Mouse (Mus musculus) C2C12 (cell line): ENCODE data around the gene Dab2ip. TPM values are rescaled to one million over a fixed set of nuclear protein-coding genes. Genes with fewer than 3 reads are reported as not detected.

ENCODE experiments used
- H3K27me3 ChIP-seq: one replicate; pipeline ENCODE4 v1.6.1; 2011; ENCODE audit not compliant: control insufficient read depth, insufficient read depth, insufficient read length
- H3K36me3 ChIP-seq: one replicate; pipeline ENCODE4 v1.6.1; 2011; ENCODE audit not compliant: control insufficient read depth, insufficient read depth
- H3K4me3 ChIP-seq: one replicate; pipeline ENCODE4 v1.5.1; 2011; ENCODE audit warnings: mild to moderate bottlenecking, control low read depth; ENCODE audit not compliant: poor library complexity, insufficient read depth, severe bottlenecking
- H3K79me2 ChIP-seq: one replicate; pipeline ENCODE4 v1.6.1; 2011; ENCODE audit not compliant: control insufficient read depth, insufficient read depth
- H3K79me3 ChIP-seq: one replicate; pipeline ENCODE4 v1.6.1; 2011; ENCODE audit warnings: low read depth, control low read depth
- H3ac ChIP-seq: one replicate; pipeline ENCODE3; 2011; ENCODE audit warnings: low read depth; ENCODE audit not compliant: control insufficient read depth, insufficient read length
- CEBPB ChIP-seq: IDR thresholded peaks from one replicate; pipeline ENCODE4 v1.6.1; 2011; ENCODE audit warnings: low read depth, mild to moderate bottlenecking, control low read depth, moderate library complexity
- CTCF ChIP-seq: IDR thresholded peaks from one replicate; pipeline ENCODE4 v1.5.1; 2011; ENCODE audit not compliant: control insufficient read depth, insufficient read depth, insufficient read length
- FOSL1 ChIP-seq: IDR thresholded peaks from one replicate; pipeline ENCODE4 v1.8.0; 2011; ENCODE audit warnings: mild to moderate bottlenecking, low read length; ENCODE audit not compliant: poor library complexity, insufficient read depth, severe bottlenecking
- MAX ChIP-seq: IDR thresholded peaks from one replicate; pipeline ENCODE4 v1.6.1; 2011; ENCODE audit warnings: mild to moderate bottlenecking, control low read depth
- MYOD1 ChIP-seq: IDR thresholded peaks from one replicate; pipeline ENCODE4 v1.6.1; 2011; ENCODE audit warnings: low read depth; ENCODE audit not compliant: control insufficient read depth, insufficient read length
- MYOG ChIP-seq: IDR thresholded peaks from one replicate; pipeline ENCODE4 v1.6.1; 2011; ENCODE audit not compliant: control insufficient read depth, insufficient read length; ENCODE audit errors: extremely low read depth
- USF1 ChIP-seq: IDR thresholded peaks from one replicate; pipeline ENCODE4 v1.6.1; 2011; ENCODE audit warnings: low read depth, mild to moderate bottlenecking, control low read depth, moderate library complexity
- polyA plus RNA-seq: library from polyadenylated mRNA; unstranded; fragments of >200 nt; fragmentation: generic; extraction: Trizol; gene quantifications from one replicate; pipeline ENCODE4 v1.2.1, GENCODE M21; 2012; ENCODE audit warnings: missing spikeins

Dab2ip gene
- polyA plus RNA-seq, 1 experiment: 27.9 TPM

DNA sequence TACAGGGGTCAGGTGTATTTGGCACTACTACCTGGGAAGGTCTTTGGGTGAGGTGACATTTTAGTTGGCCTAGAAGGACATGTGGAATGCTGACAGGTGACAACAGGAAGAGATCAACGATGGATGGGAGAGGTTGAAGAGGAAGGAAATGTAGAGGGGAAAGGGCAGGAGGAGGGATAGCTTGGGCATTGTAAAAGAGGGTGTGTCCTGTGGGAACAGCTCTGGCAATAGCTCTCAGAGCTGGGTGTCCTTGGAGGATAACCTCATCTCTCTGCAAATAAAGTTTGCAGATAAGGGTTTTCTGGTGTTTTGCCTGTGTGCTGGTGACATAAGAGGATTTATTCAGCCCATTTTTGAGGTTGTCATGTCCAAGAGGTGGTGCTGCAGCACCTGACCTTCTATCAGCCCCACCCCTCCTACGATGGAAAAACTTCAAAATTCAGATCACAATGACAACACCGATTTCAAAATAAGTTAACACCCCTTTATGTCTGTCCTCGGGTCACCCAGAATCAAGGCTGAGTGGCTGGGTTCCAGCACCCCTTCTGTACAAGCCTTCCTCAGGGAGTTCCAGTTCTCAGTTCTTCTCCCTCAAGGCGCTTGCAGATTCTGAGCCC lies 101.6 kb downstream of the Dab2ip start:
- H3K79me2 ChIP-seq: peaks cover 32% of the 10 kb centered on the region
- peaks cover 21% of the 10 kb centered on the region for H3K79me3 ChIP-seq
- H3K36me3 ChIP-seq: no peaks in the 10 kb centered on the region
- TF ChIP-seq CEBPB (no peak), CTCF (no peak), USF1 (no peak), MAX (no peak), MYOD1 (no peak), FOSL1 (no peak), MYOG (no peak)
- no peaks in the 10 kb centered on the region for H3K27me3 ChIP-seq
- H3K4me3 ChIP-seq: no peak overlapping the region
- H3ac ChIP-seq: no peak overlapping the region

DNA sequence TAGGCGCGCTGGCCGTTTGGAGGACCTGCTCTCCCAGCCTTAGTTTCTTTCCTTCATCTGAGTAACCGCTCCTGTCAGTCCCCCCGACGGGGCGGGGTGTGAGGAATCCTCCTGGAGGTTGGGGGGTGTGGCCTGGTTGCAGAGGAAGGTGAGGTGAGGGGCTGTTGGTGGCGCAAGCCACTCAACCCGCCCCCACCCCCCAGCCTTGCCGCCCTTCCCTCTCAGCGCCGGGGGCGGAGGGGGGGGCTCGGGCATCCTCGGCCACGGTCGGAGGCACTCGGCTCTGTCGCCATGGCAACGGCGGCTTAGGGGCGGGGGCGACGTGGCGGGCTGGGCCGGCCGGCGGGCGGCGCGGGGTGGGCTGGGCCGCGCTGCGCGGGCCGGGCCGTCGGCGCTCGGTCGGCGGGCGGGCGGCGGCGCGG lies 102.9 kb downstream of the Dab2ip start:
- TF ChIP-seq MAX: no peak
- no peak for TF ChIP-seq FOSL1
- TF ChIP-seq CEBPB: no peak
- TF ChIP-seq USF1: no peak
- TF ChIP-seq MYOD1: no peak
- no peak for TF ChIP-seq MYOG
- no peak for TF ChIP-seq CTCF
- peaks cover 45% of the 10 kb centered on the region for H3K79me2 ChIP-seq
- H3K36me3 ChIP-seq: no peaks in the 10 kb centered on the region
- H3ac ChIP-seq: no peak overlapping the region
- peak overlapping the region; percentile 75 for H3K4me3 ChIP-seq
- peaks cover 23% of the 10 kb centered on the region for H3K79me3 ChIP-seq
- no peaks in the 10 kb centered on the region for H3K27me3 ChIP-seq

DNA sequence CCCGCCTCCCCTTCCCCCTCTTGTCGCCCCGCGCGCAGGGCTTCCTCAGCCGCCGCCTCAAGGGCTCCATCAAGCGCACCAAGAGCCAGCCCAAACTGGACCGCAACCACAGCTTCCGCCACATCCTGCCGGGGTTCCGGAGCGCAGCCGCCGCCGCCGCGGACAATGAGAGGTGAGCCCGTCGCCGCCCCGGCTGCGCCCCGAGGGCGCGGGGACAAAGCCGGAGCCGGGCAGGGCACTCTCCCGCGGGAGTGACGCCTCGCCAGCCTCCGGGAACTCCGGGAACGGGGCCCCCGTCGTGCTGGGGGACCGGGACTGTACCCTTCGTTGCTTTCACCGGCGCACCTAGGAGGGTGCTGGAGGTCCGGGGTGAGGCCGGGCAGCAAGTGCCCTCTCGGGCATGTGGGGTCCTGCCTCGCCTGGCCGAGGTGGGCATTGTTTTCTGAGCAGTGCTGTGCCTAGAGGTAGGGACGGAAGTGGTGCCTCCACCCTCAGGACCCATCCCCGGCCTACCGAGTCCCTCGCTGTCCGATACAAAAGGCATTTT lies 103.5 kb downstream of the Dab2ip start:
- no peaks in the 10 kb centered on the region for H3K36me3 ChIP-seq
- TF ChIP-seq MYOD1 (no peak), MYOG (no peak), FOSL1 (no peak), CEBPB (no peak), USF1 (no peak), MAX (no peak), CTCF (no peak)
- H3K27me3 ChIP-seq: no peaks in the 10 kb centered on the region
- peak overlapping the region; percentile 75 for H3K4me3 ChIP-seq
- peaks cover 50% of the 10 kb centered on the region for H3K79me2 ChIP-seq
- H3K79me3 ChIP-seq: peaks cover 25% of the 10 kb centered on the region
- H3ac ChIP-seq: peak overlapping the region; percentile 94

DNA sequence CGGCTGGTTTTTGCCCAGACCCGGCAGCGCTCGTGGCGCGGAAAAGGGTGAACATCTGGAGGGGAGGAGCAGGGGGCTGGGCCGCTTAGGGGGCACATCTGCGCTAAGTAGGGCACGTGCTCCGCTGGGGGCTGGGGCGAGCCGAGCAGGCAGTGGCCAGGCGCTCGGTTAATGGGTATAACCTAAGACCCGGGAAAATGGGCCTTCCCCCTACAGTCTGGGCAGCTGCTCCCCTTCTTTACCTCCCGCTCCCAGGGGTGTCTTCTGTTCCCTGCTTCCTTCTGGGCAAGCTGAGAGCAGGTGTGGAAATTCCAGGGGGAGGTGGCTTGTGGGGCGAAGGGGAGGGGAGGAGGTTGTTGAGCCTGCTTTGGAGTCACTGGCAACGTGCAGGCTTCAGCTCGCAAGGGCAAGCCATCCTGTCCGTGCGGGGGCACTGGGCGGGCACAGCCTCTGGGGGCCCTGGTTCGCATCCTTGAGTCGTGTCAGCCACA lies 104.0 kb downstream of the Dab2ip start:
- Histone ChIP-seq H3K79me3 (peaks cover 27% of the 10 kb centered on the region), H3K79me2 (peaks cover 56% of the 10 kb centered on the region), H3K27me3 (no peaks in the 10 kb centered on the region), H3K4me3 (peak overlapping the region; percentile 75), H3K36me3 (no peaks in the 10 kb centered on the region), H3ac (peak overlapping the region; percentile 94)
- TF ChIP-seq CTCF: no peak
- no peak for TF ChIP-seq MYOG
- TF ChIP-seq FOSL1: no peak
- TF ChIP-seq USF1: peak; percentile 41
- no peak for TF ChIP-seq MYOD1
- TF ChIP-seq CEBPB: no peak
- TF ChIP-seq MAX: peak; percentile 21

DNA sequence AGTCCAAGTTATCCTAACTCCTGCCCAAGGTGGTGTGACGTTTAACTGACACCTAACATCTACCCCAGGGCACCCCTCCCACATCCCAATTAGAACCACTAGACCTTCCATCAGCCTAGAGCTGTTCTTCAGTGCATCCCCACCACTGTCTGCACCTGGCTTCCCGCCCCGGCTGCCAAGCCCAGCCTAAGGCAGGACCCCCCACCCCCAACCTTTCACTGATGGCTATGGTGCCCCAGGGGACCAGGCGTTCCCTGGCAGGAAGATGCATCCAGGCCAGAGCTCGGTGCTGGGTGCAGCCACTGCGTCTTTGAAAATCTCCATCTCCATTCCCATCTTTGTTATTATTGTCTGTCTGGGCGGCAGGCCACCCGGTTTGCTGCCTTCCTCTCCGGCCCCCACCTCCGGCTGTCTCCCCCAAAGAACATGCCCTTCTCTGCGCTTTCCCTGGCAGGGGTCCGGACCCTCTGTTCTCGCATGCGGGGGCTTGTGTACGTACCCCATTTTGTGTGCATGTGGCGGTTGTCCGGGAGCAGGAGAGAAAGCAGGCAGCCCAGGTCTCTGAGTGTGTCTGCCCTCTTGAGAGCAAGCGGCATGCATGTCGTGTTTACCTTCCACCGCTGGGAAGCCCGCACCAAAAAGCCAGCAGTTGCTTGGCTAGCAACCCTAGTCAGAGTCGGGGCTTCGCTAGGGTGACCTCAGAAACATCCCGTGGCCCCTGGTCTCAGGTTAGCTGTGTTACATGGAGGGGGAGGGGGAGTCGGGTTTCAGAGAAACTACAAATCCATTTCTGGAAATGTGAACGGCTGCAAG lies 104.9 kb downstream of the Dab2ip start:
- no peaks in the 10 kb centered on the region for H3K27me3 ChIP-seq
- H3ac ChIP-seq: no peak overlapping the region
- H3K79me2 ChIP-seq: peaks cover 65% of the 10 kb centered on the region
- H3K4me3 ChIP-seq: peak overlapping the region; percentile 2
- TF ChIP-seq CTCF: no peak
- no peak for TF ChIP-seq USF1
- TF ChIP-seq MYOD1: no peak
- TF ChIP-seq CEBPB: no peak
- TF ChIP-seq FOSL1: no peak
- TF ChIP-seq MAX: no peak
- no peak for TF ChIP-seq MYOG
- H3K36me3 ChIP-seq: no peaks in the 10 kb centered on the region
- H3K79me3 ChIP-seq: peaks cover 31% of the 10 kb centered on the region
